Mouse (Mus musculus): ENCODE data around the gene C330021F23Rik.
A peak's percentile ranks its signal among the peaks of the same experiment; 100 is the strongest.
"Not testable (repeated sequence)": the region's sequence is repeated elsewhere in the genome, so short reads cannot be mapped to it uniquely, and the experiment has no call there.

C330021F23Rik gene

DNA sequence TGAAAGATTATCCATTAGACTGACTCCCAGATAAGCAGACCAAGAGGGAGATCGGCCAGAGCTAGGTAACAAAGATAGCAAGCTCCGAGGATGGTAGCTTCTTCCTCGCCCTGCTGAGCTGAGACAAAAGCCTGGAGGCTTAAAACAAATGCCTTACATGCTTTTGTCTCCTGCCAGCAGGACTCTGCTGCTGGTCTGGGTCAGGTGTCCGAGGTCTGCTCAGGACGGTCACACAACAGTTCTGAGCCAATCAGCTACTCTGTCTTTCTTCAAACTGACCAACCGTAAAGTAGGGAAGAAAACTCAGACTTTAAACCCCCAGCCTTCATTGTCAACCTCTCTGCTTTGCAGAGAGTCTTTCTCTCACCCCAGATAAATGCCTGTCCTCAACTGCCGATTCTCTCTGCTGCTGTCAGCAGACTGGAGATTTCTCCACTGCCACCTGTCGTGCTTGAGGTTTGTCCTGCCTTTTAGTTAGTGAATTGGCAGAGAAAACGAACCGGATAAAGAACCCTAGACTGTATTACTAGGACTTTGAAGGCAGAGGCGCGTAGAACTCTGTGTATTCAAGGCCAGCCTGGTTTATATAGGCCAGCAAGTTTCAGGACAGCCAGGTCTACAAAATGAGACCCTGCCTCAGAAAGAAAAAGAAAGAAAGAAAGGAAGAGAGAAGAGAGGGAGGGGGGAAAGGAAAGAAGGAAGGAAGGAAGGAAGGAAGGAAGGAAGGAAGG lies at the start of gene C330021F23Rik:
TSS of gene C330021F23Rik (plus strand) at position 350 of the 731 bp plus-strand sequence.
- DNase-seq (ENCODE audit: low spot score): peak; percentile 86

GRCm38 (mm10) chr8:3522007-3522697 lies 45.6 kb upstream of the C330021F23Rik start:
- no peak for DNase-seq (ENCODE audit: low spot score)

GRCm38 (mm10) chr8:3530816-3531215 lies 37.0 kb upstream of the C330021F23Rik start:
- DNase-seq (ENCODE audit: low spot score): no peak

GRCm38 (mm10) chr8:3531936-3532335 lies 35.9 kb upstream of the C330021F23Rik start:
- DNase-seq (ENCODE audit: low spot score): no peak

DNA sequence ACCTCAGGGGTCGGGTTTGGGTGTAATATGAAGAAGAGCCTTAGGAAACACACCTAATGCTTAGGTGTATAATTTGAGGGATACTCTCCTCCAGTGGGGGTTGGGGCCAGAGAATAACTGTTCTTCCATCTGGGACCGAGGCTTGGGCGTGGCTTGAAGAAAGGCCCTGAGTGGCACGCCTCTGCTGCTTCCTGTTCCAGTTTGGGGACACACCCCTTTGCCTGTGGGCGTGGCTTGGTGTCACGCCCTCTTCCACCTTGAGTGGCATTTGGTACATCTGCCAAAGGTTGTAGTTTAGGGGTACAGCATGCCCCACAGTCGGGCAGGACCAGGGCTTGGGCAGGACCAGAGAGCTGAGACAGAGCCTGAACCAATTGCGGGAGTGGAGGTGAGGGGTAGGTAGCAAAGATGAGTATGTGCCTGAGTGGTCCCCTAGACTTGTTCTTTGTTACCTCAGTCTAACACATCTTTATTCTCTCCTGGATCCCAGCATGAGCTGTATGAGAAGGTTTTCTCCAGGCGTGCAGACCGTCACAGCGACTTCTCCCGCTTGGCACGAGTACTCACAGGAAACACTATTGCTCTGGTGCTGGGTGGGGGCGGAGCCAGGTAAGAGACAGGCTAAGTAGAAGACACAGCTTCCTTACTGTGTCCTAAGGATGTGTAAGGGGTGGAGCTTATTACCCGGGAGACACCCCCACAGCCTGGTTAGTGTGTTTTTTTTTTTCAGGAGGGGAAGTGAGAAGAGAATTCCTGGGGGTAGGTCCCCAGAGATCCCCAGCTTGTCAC lies 31.5 kb upstream of the C330021F23Rik start:
- peak; percentile 10 for DNase-seq (ENCODE audit: low spot score)

DNA sequence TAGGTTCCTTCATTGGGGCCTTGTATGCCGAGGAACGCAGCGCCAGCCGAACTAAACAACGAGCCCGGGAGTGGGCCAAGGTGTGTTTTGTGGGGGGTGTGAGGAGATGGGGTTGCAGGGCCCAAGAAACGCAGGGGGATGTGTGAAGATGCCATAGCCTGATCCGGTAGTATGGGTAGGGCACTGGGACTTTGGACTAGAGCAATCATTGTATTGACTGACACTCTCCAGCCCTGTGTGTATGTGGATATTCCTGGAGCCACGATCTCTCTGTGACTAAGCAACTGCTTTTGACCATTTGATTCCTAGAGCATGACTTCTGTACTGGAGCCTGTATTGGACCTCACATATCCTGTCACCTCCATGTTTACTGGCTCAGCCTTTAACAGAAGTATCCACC lies 30.9 kb upstream of the C330021F23Rik start:
- no peak for DNase-seq (ENCODE audit: low spot score)

DNA sequence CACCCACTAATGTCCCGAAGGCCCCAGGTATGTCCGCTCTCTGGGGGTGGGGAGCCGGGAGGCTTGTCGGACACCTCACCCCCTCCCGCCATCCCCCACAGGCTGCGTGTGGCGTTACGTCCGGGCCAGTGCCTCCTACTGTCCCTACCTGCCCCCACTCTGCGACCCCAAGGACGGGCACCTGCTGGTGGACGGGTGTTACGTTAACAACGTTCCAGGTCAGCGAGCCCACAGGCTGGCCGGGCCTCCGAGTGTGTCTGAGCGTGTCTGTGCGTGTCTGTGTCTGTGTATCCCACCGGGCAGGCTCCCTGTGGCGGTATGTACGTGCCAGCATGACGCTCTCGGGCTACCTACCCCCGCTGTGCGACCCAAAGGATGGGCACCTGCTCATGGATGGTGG lies 30.1 kb upstream of the C330021F23Rik start:
- no peak for DNase-seq (ENCODE audit: low spot score)

DNA sequence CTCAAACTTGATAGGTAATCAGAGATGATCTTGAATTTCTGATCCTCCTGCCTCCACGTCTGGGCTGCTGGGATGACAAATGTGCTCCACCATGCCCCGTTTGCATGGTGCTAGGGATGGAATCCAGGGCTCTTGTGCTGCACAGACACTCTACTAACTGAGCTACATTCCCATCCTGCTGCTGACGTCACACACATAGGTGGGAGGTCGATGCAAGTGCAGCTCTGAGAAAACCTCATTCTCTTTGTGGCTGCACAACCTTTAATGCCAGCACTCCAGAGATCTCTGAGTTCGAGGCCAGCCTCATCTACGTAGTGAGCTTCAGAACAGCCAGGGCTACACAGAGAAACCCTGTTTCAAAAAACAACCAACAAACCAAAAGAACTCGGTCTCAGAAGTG lies 28.6 kb upstream of the C330021F23Rik start:
- DNase-seq (ENCODE audit: low spot score): no peak

DNA sequence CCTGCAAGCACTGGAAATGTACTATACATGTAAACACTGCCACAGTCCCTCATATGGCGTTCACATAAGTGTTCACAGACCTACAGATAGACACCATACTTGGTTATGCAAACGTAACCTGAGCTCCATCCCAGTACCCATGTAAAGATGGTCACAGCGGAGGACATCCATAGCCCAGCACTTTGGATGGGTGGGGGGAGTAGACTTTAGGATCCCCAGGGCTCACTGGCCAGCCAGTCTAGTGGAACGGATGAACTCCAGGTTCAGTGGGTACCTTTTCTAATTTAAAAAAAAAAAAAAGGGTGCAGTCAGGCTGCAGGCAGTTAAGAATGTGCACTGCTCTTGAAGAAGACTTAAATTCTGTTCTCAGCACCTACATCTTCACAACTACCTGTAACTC lies 27.7 kb upstream of the C330021F23Rik start:
- no peak for DNase-seq (ENCODE audit: low spot score)

DNA sequence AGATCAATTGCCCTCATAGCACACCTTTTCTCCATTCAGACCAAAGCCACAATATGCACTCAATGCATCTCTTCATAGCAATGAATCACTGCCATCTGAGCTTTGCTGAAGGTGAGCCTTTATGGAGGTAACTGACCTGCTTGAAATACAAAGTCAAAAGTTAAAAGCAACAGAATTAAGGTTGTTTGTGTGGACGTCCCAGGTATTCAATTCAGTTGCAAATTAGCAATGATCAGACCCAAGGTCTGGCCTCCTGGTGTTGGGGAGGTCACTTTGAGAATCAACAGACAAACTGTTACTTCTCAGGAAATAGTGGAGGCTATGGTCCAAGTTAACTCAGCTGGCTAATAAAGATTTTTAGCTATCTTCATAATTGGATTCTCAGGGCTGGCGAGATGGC lies 21.3 kb upstream of the C330021F23Rik start:
- no peak for DNase-seq (ENCODE audit: low spot score)

- DNase-seq (ENCODE audit: low spot score): no peak
Observed at GRCm38 (mm10) chr8:3552240-3552639, 15.6 kb upstream of the C330021F23Rik start.

DNA sequence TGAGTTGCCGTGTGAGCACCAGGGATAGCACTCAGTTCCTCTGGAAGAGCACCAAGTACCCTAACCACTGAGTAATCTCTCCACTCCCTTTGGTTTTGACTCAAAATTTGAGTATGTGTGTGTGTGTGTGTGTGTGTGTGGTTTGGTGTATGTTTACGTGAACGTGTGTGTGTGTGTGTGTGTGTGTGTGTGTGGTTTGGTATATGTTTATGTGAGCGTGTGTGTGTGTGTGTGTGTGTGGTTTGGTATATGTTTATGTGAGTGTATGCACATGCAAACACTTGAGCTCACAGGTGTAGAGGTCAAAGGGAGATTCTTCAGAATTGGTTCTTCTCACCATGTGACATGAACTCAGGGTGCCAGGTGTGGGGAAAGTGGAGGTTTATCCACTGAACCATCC lies 11.7 kb upstream of the C330021F23Rik start:
- no peak for DNase-seq (ENCODE audit: low spot score)

DNA sequence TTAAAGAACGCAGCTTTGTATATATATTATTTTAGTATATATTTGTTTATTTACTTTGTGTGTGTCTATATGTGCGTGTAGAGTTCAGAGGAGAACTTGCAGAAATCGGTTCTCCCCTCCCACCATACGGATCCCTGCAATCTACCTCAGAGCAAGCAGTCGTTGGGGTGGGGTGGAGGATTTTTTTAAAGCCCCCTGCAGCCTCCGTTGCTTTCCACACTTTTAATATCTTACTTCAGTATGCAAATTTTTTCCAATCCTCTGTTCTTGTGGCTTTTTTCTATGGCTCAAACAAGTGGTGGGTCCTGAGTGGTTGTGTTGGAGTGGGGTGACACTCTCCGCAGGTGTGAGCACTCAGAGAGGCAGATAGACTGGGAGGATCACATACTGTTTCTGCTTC lies 588 bp downstream of the C330021F23Rik start:
- DNase-seq (ENCODE audit: low spot score): peak; percentile 27

DNA sequence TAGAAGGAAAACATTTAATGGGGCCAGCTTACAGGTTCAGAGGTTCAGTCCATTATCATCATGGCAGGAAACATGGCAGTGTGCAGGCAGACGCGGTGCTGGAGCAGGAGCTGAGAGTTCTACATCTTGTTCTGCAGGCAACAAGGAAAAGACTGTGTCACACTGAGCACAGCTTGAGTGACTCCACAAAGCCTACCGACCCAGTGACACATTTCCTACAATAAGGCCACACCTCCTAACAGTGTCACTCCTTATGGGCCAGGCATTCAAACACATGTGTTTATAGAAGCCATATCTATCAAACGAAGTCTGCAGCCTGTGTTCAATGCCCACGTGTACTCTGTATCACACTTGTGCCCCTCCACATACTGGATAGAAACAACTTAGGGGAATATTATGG lies 2.0 kb downstream of the C330021F23Rik start:
- no peak for DNase-seq (ENCODE audit: low spot score)

DNA sequence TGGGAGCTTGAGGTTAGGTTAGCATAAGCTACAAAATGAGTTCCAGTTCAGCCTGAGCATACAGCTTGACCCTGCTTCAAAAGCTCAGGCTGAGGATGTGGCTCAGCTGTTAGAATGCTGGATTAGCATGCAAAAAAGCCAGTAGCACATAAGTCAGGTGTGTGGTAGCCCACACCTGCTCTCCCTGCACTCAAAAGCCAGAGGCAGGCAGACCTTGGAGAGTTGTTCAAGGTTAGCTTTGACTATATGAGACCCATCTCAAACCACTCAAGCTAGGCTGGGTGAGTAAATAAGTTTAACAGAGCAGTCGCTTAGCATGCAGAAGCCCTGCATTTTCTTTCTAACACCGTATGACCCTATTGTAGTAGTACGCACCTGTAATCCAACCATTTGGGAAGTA lies 6.8 kb downstream of the C330021F23Rik start:
- DNase-seq (ENCODE audit: low spot score): no peak

DNA sequence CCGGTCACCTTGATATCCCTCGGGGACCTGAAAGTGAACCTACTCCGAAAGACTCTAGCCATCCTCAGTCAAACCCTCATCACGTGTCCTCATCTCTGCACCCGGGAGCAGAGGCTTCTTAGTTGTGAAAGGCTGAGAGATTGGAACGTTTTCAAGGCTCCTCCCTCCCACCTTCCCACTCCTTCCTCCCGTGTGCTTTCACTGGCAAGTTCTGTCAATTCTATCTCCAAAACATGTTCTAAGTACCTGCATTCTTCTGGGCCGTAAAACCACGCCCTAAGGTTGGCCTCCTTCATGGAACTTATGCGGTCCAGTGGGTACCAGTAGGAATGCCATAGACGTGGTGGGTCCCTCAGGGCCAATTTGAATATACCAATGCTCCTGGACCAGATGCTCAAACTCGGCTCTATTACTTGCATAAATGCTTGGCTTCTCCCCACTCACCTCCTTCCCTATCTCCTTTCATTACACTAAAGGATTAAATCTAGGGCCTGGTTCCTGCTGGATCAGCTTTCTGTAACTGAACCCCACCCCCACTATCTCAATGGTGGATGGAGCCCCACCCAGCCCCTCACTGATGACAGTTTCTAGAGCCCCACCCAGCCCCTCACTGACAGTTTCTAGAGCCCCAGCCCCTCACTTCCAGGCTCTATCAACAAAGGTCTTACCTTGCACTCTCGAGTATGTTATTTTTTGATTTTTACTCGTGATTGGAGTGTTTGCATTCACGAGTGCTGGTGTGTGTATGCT lies 8.6 kb downstream of the C330021F23Rik start:
- DNase-seq (ENCODE audit: low spot score): no peak

- DNase-seq (ENCODE audit: low spot score): no peak
Observed at GRCm38 (mm10) chr8:3579390-3580364, 11.9 kb downstream of the C330021F23Rik start.

DNA sequence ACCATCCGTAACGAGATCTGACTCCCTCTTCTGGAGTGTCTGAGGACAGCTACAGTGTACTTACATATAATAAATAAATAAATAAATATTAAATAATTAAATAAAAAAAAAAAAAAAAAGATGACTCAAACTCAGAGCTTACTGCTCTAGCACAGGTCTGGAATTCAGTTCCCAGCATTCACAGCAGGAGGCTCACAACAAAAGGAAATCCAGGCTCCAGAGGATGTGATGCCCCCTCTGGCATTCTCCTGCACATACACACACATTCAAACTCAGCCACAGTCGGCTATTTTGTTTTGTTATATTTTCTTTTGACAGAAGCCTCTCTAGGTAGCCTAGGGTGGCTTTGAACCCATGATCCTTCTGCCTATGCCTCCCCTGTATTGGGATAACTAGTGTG lies 14.2 kb downstream of the C330021F23Rik start:
- not testable (repeated sequence) for DNase-seq (ENCODE audit: low spot score)

DNA sequence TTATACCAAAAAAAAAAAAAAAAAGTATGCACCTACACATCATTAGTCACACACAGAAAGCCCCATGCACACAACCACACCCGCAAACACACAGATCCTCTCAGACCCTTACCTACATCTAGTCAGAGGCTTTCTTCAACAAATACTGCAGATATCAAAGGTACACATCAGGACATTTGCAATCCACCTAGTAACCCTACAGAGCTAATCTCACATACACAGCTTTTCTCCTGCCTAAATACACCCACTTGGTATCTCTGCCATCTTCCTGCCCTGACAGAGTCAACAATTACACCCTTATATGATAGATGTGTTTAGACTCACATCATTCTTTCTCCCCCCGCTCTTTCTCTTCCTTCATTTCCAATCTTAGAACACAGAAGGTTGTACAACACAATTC lies 18.7 kb downstream of the C330021F23Rik start:
- no peak for DNase-seq (ENCODE audit: low spot score)

GRCm38 (mm10) chr8:3586993-3587390 lies 19.2 kb downstream of the C330021F23Rik start, which contains the start of gene Camsap3:
Gene Camsap3 (plus strand): TSS chr8:3587293.
- DNase-seq (ENCODE audit: low spot score): no peak
